Mouse (Mus musculus) CH12.LX (cell line): ENCODE measurements at regions not wholly inside any gene's neighbourhood (a gene's known extent, or its start where the extent isn't known, plus 50 kb on each side); places are given as distances from the start of the nearest gene placed in this dataset.
A peak's percentile ranks its signal among the peaks of the same experiment; 100 is the strongest.

Experiments
- DNase-seq: peaks from one replicate; pipeline ENCODE4 v3.0.0-alpha.2; 2013; ENCODE audit errors: extremely low read depth
- H3K27ac ChIP-seq: 2 replicates; pipeline ENCODE4 v1.5.1; 2012; ENCODE audit warnings: low read depth, mild to moderate bottlenecking, control low read depth, moderate library complexity; ENCODE audit not compliant: insufficient read depth
- H3K27me3 ChIP-seq: replicated peaks from 2 replicates; pipeline ENCODE3; 2012; ENCODE audit warnings: inconsistent platforms
- H3K36me3 ChIP-seq, 2 experiments: replicated peaks in 1 of 2; 2 replicates each; pipeline versions ENCODE3 to v1.6.1; 2012; ENCODE audit warnings: inconsistent platforms in 1 of 2, low read length in 1 of 2, mild to moderate bottlenecking in 1 of 2, mixed read lengths in 1 of 2, moderate library complexity in 1 of 2; ENCODE audit not compliant: control insufficient read depth in 1 of 2, insufficient read depth in 1 of 2
- H3K4me1 ChIP-seq, 2 experiments: 2 replicates each; pipeline ENCODE4 v1.6.1; 2012; ENCODE audit warnings: inconsistent platforms in 1 of 2, moderate library complexity in 1 of 2; ENCODE audit not compliant: insufficient read depth in 2 of 2, control insufficient read depth in 1 of 2
- H3K4me2 ChIP-seq: 2 replicates; pipeline ENCODE4 v1.6.1; 2012; ENCODE audit warnings: low read depth, mild to moderate bottlenecking, control low read depth; ENCODE audit not compliant: poor library complexity, insufficient read depth, severe bottlenecking
- H3K4me3 ChIP-seq, 3 experiments: fragments of 150-350 bp in 1 of 3; sonication (generic) in 1 of 3; replicated peaks in 1 of 3; 2 replicates each; pipeline versions ENCODE3 to v1.5.1; 2011 to 2012; ENCODE audit warnings: low read depth in 2 of 3, low read length in 2 of 3, mild to moderate bottlenecking in 2 of 3, moderate library complexity in 2 of 3, control low read depth in 1 of 3, improper control_type of control experiment in 1 of 3, inconsistent platforms in 1 of 3, mixed read lengths in 1 of 3; ENCODE audit not compliant: poor library complexity in 1 of 3
- H3K79me2 ChIP-seq: replicated peaks from 2 replicates; pipeline ENCODE4 v1.6.1; 2012; ENCODE audit warnings: mild to moderate bottlenecking, moderate library complexity; ENCODE audit not compliant: control insufficient read depth, poor library complexity, insufficient read depth, severe bottlenecking; ENCODE audit errors: extremely low read depth
- H3K9ac ChIP-seq: 2 replicates; pipeline ENCODE4 v1.6.1; 2012; ENCODE audit warnings: low read depth, mild to moderate bottlenecking, control low read depth, moderate library complexity; ENCODE audit not compliant: insufficient read depth
- H3K9me3 ChIP-seq: replicated peaks from 2 replicates; pipeline ENCODE3; 2012; ENCODE audit warnings: low read length, inconsistent platforms, mixed read lengths
- CHD1 ChIP-seq: IDR thresholded peaks from 2 replicates; pipeline ENCODE4 v1.6.1; 2012; ENCODE audit warnings: low read depth, low read length, improper control_type of control experiment, inconsistent platforms
- CHD2 ChIP-seq: IDR thresholded peaks from 2 replicates; pipeline ENCODE4 v1.6.1; 2011; ENCODE audit warnings: low read length, improper control_type of control experiment
- CTCF ChIP-seq, 2 experiments: IDR thresholded peaks in 1 of 2; conservative IDR thresholded peaks in 1 of 2; 2 replicates each; pipeline ENCODE4 v1.5.1; 2011 to 2012; ENCODE audit warnings: low read depth in 2 of 2, low read length in 2 of 2, improper control_type of control experiment in 1 of 2, inconsistent platforms in 1 of 2, mild to moderate bottlenecking in 1 of 2, moderate library complexity in 1 of 2
- EP300 ChIP-seq: IDR thresholded peaks from 2 replicates; pipeline ENCODE4 v1.6.1; 2011; ENCODE audit warnings: low read length, improper control_type of control experiment
- ETS1 ChIP-seq: conservative IDR thresholded peaks from 2 replicates; pipeline ENCODE4 v1.6.1; 2012; ENCODE audit warnings: low read depth, mild to moderate bottlenecking, inconsistent platforms, low read length, improper control_type of control experiment, moderate library complexity
- GABPA ChIP-seq: IDR thresholded peaks from 2 replicates; pipeline ENCODE4 v1.6.1; 2012; ENCODE audit warnings: low read depth, low read length, improper control_type of control experiment, inconsistent platforms; ENCODE audit not compliant: insufficient replicate concordance
- HCFC1 ChIP-seq: IDR thresholded peaks from 2 replicates; pipeline ENCODE4 v1.6.1; 2012; ENCODE audit warnings: low read depth, mild to moderate bottlenecking, inconsistent platforms, low read length, improper control_type of control experiment
- JUN ChIP-seq: IDR thresholded peaks from 2 replicates; pipeline ENCODE4 v1.6.1; 2011; ENCODE audit warnings: low read depth, mild to moderate bottlenecking, low read length, improper control_type of control experiment, moderate library complexity; ENCODE audit not compliant: insufficient read depth
- JUND ChIP-seq: conservative IDR thresholded peaks from 2 replicates; pipeline ENCODE4 v1.6.1; 2011; ENCODE audit warnings: low read depth, low read length, improper control_type of control experiment
- MAFK ChIP-seq: IDR thresholded peaks from 2 replicates; pipeline ENCODE4 v1.6.1; 2011; ENCODE audit warnings: low read length, improper control_type of control experiment; ENCODE audit not compliant: insufficient replicate concordance
- MYC ChIP-seq: IDR thresholded peaks from 2 replicates; pipeline ENCODE4 v1.6.1; 2011; ENCODE audit warnings: low read depth, mild to moderate bottlenecking, improper control_type of control experiment, low read length
- NELFE ChIP-seq: IDR thresholded peaks from 2 replicates; pipeline ENCODE4 v1.6.1; 2011; ENCODE audit warnings: low read depth, low read length, improper control_type of control experiment
- POLR2A ChIP-seq: IDR thresholded peaks from 2 replicates; pipeline ENCODE4 v1.6.1; 2011; ENCODE audit warnings: low read depth, mild to moderate bottlenecking, improper control_type of control experiment, low read length
- POLR2AphosphoS2 ChIP-seq: IDR thresholded peaks from 2 replicates; pipeline ENCODE4 v1.6.1; 2011; ENCODE audit warnings: low read depth, low read length, improper control_type of control experiment
- RAD21 ChIP-seq: IDR thresholded peaks from 2 replicates; pipeline ENCODE4 v1.6.1; 2011; ENCODE audit warnings: low read depth, mild to moderate bottlenecking, low read length, improper control_type of control experiment, moderate library complexity
- RCOR1 ChIP-seq: conservative IDR thresholded peaks from 2 replicates; pipeline ENCODE4 v1.6.1; 2012; ENCODE audit warnings: low read depth, mild to moderate bottlenecking, inconsistent platforms, low read length, improper control_type of control experiment
- UBTF ChIP-seq: IDR thresholded peaks from 2 replicates; pipeline ENCODE4 v1.6.1; 2012; ENCODE audit warnings: low read depth, mild to moderate bottlenecking, inconsistent platforms, low read length, improper control_type of control experiment, moderate library complexity
- ZKSCAN1 ChIP-seq: IDR thresholded peaks from 2 replicates; pipeline ENCODE4 v1.6.1; 2012; ENCODE audit warnings: low read depth, inconsistent platforms, low read length, improper control_type of control experiment, borderline replicate concordance
- dilution Hi-C: fragments of 300-500 bp; cut with MboI; formaldehyde crosslinking; loops from 2 replicates; pipeline ENCODE4 v1.14.3; 2020; ENCODE audit warnings: low sequenced_read_pairs; ENCODE audit not compliant: extremely low pct_unique_long_range_greater_than_20kb, extremely low pct_ligation_motif_present
- in situ Hi-C: fragments of 300-500 bp; cut with MboI; formaldehyde crosslinking; loops from 3 replicates; pipeline ENCODE4 v1.14.3; 2019; ENCODE audit warnings: low sequenced_read_pairs, low pct_ligation_motif_present, low pct_unique_long_range_greater_than_20kb, mixed read lengths

DNA sequence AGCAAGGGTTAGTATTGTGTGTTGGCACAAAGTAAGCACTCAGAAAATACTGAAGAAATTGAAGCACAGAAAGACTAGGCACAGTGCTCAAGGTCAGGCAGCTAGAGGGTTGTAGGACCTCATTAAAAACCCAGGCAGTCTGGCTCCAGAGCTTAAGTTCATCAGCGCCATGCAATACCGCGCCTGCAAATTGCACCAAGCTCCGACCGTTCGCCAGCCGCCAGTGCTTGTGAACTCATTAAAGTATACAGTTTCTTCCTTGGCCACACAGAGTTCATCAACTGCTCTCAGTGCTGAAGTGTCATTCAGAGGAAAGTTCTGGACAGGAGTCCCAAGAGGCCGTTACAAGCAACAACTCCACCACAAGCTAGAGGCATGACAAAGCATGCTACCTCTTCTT lies 397.5 kb downstream of the Lmo4 start:
- Histone ChIP-seq H3K27me3 (no peaks in the 10 kb centered on the region), H3K36me3 (no peaks in the 10 kb centered on the region), H3K4me1 (no peaks in the 10 kb centered on the region; a peak in 1 of 4 replicates), H3K4me2 (no peak overlapping the region), H3K9ac (no peak overlapping the region), H3K9me3 (no peaks in the 10 kb centered on the region), H3K4me3 (no peak overlapping the region), H3K79me2 (no peaks in the 10 kb centered on the region), H3K27ac (no peak overlapping the region)
- dilution Hi-C loops (no loop called here), in situ Hi-C loops (no loop called here)
- TF ChIP-seq RCOR1 (no peak), POLR2AphosphoS2 (no peak)
- peak; percentile 3 for DNase-seq

DNA sequence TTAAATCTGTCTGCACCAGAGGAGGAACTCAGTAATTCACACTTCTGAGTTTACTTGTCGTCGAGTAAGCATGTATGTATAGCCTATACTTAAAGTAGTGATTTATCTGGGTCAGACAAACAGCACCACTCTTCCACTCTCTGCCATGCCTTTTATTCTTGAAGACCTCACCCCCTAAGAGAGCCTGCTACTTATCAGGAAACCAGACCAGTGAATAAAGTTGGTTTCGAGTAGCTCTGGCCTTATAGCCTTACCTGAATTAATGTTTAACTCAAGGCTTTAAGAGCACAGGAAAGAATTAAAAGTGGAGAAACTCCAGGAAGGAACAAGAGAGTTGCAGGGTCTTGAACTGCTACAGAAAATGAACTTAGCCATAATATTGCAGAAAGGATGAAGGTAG lies 398.1 kb downstream of the Lmo4 start:
- in situ Hi-C loops (no loop called here), dilution Hi-C loops (no loop called here)
- no peak overlapping the region for H3K27ac ChIP-seq
- DNase-seq = no peak
- H3K9me3 ChIP-seq = no peaks in the 10 kb centered on the region
- H3K4me2 ChIP-seq = no peak overlapping the region
- no peaks in the 10 kb centered on the region; a peak in 1 of 4 replicates for H3K4me1 ChIP-seq
- no peaks in the 10 kb centered on the region for H3K36me3 ChIP-seq
- no peak overlapping the region for H3K4me3 ChIP-seq
- H3K9ac ChIP-seq = no peak overlapping the region
- no peaks in the 10 kb centered on the region for H3K79me2 ChIP-seq
- TF ChIP-seq JUND (no peak), HCFC1 (no peak), ETS1 (no peak), MYC (no peak), CTCF (conservative IDR thresholded peaks at IDR 0.05 in 1 of 2, IDR thresholded peaks at IDR 0.05 in 1 of 2; ENCODE audit: low read depth in 2 of 2, low read length in 2 of 2) (no peak), ZKSCAN1 (no peak), CHD2 (no peak), GABPA (no peak), RCOR1 (no peak), POLR2A (no peak), MAFK (no peak), JUN (no peak), UBTF (no peak), POLR2AphosphoS2 (no peak), RAD21 (no peak), CHD1 (no peak), EP300 (no peak), NELFE (no peak)
- H3K27me3 ChIP-seq = no peaks in the 10 kb centered on the region
